Mouse (Mus musculus) forebrain, embryonic 16.5 days (tissue): ENCODE data around the gene Marveld3. TPM values are rescaled to one million over a fixed set of nuclear protein-coding genes. Genes with fewer than 3 reads are reported as not detected.

Experiments used
- polyA plus RNA-seq: library from polyadenylated mRNA; unstranded; fragments of >200 nt; fragmentation: Nextera tagmentation; extraction: Ambion mirVana; gene quantifications from 2 replicates; pipeline ENCODE4 v1.2.1, GENCODE M21; 2015

Gene Marveld3
- polyA plus RNA-seq, 1 experiment from 2014 or later: 1.1 TPM

Other genes with a start within 250 kb of the Marveld3 start
- gene Atxn1l, start 224.5 kb downstream of the Marveld3 start, polyA plus RNA-seq: 4.4 and 5.1 TPM in 2 replicates
- gene Ap1g1, start 183.6 kb downstream of the Marveld3 start, polyA plus RNA-seq: 56.0 and 65.5 TPM in 2 replicates
- 3.8 and 4.0 TPM in 2 replicates for gene Phlpp2, start 93.7 kb downstream of the Marveld3 start, polyA plus RNA-seq
- gene Tat, start 28.2 kb upstream of the Marveld3 start, polyA plus RNA-seq: 0.14 TPM in 1 of 2 replicates, not detected in the other
- not detected in 2 replicates for gene Chst4, start 77.5 kb upstream of the Marveld3 start, polyA plus RNA-seq
- gene Zfp612, start 117.5 kb upstream of the Marveld3 start, polyA plus RNA-seq: 19.4 and 24.3 TPM in 2 replicates
- gene Gm21964, start 139.0 kb upstream of the Marveld3 start, polyA plus RNA-seq: not detected in 2 replicates
- not detected in 2 replicates for gene Gm17720, start 140.6 kb upstream of the Marveld3 start, polyA plus RNA-seq
- gene Calb2, start 206.0 kb upstream of the Marveld3 start, polyA plus RNA-seq: 58.7 and 93.1 TPM in 2 replicates